Mouse (Mus musculus): ENCODE measurements around the gene Hcn2. TPM values are rescaled to one million over a fixed set of nuclear protein-coding genes. Genes with fewer than 3 reads are reported as not detected.
A peak's percentile ranks its signal among the peaks of the same experiment; 100 is the strongest.

Hcn2 gene
- total RNA-seq (2021): 10 to 100 TPM; 22.6 to 27.6 TPM

- no peak for DNase-seq
- intact Hi-C loops (cut with DNase I): no loop called here
Measured at GRCm38 (mm10) chr10:79716254-79716987, at the start of gene Hcn2. Gene Hcn2 (plus strand): TSS chr10:79716634.

- intact Hi-C loops (cut with DNase I): no loop called here
- DNase-seq: no peak
Measured at GRCm38 (mm10) chr10:79668076-79668475, 48.4 kb upstream of the Hcn2 start.

DNA sequence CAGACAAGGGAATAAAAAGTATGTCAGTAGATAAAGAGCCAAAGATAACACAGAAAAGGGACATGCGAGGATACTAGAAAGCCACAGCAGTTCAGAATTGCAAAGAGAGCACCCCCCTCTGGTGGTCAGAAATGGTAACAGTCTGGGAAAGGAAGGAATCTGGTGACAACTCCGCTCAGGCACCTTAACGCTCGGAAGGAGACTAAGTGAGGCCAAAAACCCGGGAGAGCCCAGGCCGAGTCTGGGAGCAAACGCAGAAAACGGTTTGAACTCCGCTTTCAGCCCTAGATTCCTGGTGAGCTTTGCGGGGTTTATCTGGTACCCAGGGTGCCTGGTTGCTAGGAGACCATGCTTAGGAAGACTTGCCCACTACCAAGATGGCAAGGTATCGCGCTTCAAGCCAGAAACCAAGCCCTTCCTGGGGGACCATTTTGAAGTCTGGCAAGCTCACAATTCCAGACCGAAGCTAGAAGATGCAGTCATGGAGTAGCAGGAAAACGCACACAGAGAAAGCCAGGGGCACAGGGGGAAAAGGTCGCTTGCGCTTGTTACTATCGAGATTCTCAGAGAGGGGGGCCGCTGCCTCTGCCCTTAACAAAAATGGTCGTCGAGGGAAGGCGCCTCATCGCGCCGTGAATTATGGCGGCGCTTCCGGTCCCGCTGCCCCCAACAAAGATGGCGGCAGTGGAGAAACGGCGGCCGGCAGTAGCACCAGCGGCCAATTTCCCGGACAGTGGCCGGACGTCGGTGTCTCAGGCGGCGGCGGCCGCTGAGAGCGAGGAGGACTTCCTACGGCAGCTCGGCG lies 47.5 kb upstream of the Hcn2 start, which contains the start of gene Tpgs1:
Gene Tpgs1, plus strand, starts transcription at position 599 of the 805 bp plus-strand sequence.
- intact Hi-C loops (cut with DNase I): no loop called here
- peak; percentile 93 for DNase-seq

GRCm38 (mm10) chr10:79669576-79670057 lies 46.8 kb upstream of the Hcn2 start:
- intact Hi-C loops (cut with DNase I): no loop called here
- DNase-seq: peak; percentile 78 to 79

DNA sequence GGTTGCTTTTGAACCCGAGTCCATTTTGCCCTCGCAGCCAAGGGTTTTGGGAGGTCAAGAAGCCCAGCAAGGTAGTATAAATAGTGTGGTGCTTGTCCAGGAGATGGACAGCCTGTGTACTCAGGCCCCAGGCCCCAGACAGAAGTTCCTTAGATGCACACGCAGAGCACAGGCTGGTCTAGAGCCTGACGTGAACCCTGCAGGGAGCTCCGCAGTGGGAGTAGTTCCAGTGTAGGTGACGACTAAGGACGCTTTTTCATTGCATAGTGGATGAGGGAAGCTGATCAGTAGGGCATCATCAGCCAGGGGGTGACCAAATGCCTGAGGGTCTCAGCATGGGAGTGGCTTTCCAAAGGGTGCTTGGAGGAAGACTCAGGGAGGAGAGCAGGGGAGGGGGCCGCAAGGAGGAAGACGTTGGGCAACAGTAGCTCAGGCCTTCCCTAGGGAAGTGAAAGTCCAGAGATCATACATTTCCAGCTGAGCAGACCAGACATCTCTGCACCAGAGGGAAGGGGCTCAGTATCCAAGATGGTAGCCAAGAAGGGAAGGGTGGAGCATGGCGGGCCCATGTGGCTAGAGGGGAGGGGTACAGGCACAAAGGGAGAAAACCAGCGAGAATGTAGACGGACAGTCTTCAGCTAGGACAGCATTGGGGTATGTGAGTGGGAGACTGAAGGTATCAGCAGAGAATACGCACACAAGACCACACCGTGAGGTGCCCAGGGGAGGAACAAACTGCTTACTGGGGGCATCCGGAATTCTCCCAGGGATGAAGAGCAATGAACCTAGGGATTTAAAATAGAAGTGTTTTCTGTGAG lies 46.2 kb upstream of the Hcn2 start:
- intact Hi-C loops (cut with DNase I): no loop called here
- DNase-seq: no peak

DNA sequence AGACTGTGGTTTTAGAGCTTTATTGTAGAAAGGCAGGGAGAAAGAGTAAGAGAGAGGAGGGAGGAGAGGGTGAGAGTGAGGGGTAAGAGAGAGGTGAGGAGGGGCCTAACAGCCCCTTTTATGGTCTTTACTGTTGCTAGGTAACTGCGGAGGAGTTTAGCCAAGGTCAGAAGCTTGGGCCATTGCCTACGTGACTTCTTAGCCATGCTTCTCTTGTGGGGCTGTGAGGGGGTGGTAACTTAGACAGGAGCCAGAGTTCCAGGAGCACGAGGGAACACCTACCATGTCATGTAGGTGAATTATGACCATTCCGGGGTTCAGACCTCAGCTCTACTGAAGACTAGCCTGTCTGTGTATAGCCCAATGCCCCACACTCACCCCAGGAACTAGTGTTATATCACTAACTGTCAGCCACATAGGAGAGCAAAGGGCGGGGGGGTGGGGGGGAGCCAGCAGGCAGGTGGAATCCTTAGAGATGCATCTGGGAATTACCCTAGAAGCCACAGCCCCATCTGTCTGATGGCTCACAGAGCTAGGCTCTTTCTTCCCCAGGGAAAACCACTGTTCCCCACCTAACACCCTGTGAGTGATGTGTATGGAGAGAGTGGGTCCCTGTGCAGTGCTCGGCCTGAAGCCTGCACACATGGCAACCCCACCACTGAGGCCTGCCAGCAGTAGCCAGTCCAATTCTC lies 44.9 kb upstream of the Hcn2 start:
- intact Hi-C loops (cut with DNase I): no loop called here
- DNase-seq: no peak

DNA sequence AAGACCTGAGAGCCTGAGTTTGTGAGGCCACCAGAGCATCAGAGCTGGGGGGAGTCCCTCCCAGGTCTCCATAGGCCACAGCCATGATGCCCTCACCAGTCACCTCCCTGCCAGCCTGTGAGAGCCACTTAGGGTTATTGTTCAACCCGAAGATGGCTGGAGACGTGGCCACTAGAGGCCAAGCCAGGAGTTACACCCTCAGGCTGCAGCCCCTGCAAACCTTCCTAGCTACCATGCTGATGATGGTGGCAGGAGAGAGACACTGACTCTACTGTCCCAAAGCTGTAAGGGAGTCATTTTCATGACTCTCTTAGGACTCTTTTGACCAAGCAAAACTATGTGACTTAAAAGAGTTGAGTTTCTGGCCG lies 44.4 kb upstream of the Hcn2 start:
- DNase-seq: no peak
- intact Hi-C loops (cut with DNase I): no loop called here

DNA sequence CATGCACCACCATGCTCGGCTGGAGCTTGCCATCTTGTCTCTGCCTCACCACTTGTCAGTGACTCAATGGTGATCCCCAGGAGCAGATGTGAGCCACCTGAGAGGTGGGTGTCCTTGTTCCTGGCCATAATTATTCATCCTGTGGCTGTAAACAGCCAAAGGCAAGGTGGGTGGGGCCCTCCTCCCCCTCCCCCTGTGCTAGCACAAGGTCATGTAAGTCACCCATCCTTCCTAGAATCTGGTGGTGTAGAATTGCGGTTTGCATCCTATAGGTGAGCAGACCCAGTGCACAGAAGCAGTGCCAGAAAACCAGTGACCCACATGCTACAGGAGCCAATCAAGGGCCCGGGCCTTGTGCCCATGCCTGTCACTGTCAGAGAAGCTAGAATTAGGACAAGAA lies 43.4 kb upstream of the Hcn2 start:
- no peak for DNase-seq
- intact Hi-C loops (cut with DNase I): no loop called here

- DNase-seq: no peak
- intact Hi-C loops (cut with DNase I): no loop called here
Measured at GRCm38 (mm10) chr10:79675346-79676035, 40.9 kb upstream of the Hcn2 start.

GRCm38 (mm10) chr10:79680606-79681495 lies 35.6 kb upstream of the Hcn2 start:
- DNase-seq: peak in 1 of 2 experiments; percentile 32
- intact Hi-C loops (cut with DNase I): no loop called here

DNA sequence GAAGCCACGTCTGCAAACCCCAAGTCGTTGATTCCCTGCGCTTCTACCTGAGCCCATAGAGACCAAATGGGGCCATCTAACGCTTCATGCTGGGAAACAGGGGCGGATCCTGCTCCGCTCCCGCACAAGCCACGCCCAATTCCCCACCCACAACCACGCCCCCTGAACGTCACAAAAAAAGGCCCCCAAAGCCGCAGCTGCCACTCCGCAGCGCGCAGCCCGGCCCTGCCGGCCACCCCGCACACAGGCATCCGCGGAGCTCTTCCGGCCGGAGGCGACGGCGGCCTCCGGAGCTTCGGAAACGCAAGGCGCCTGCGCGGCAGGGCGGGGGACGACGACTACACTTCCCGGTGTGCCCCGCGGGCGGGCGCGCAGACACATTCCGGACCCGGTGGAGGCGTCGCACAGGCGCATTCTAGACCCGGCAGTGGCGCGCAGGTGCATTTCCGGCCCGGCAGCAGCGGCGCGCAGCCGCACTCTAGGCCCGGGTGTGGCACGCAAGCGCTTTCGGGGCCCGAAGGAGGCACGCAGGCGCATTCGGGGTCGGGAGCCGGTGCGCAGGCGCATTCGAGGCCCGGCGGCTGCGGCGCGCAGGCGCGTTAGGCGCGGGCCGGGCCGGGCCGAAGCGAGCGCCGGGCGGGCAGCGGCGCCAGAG lies 34.7 kb upstream of the Hcn2 start, which contains the start of gene Cdc34:
Gene Cdc34, plus strand, starts transcription at position 605 of the 655 bp plus-strand sequence.
- DNase-seq: peak; percentile 99 to 100
- intact Hi-C loops (cut with DNase I): no loop called here

GRCm38 (mm10) chr10:79682551-79682915 lies 33.9 kb upstream of the Hcn2 start:
- intact Hi-C loops (cut with DNase I): no loop called here
- DNase-seq: no peak

- peak; percentile 82 to 83 for DNase-seq
- intact Hi-C loops (cut with DNase I): no loop called here
Measured at GRCm38 (mm10) chr10:79682916-79683582, 33.4 kb upstream of the Hcn2 start.

GRCm38 (mm10) chr10:79683726-79684640 lies 32.5 kb upstream of the Hcn2 start:
- intact Hi-C loops (cut with DNase I): no loop called here

GRCm38 (mm10) chr10:79684770-79685600 lies 31.4 kb upstream of the Hcn2 start:
- intact Hi-C loops (cut with DNase I): no loop called here
- DNase-seq: no peak

More at GRCm38 (mm10) chr10:79683726-79684640, 32.5 kb upstream of the Hcn2 start:
- DNase-seq: peak; percentile 75 to 82

- intact Hi-C loops (cut with DNase I): no loop called here
- DNase-seq: no peak
Measured at GRCm38 (mm10) chr10:79686219-79686618, 30.2 kb upstream of the Hcn2 start.
